Mouse (Mus musculus): ENCODE measurements around the gene A630076J17Rik.

Gene A630076J17Rik

DNA sequence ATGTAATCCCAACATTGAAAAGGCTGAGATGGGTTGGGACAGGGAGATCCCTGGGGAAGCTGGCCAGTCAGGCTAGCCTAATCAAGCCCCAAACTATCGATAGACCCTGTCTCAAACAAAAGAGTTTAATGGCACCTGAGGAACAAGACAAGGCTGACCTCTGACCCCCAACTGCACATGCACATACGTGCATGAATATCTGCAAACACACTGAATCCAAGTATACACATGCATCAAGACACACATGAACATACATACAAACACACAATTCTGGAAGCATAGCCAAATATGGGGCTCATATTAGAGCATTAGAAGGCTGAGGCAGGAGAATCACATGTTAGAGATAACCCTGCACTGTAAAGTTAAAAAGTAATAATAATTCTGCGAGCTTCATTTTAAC is 46.2 kb downstream of the A630076J17Rik start:
- DNase-seq (ENCODE audit: low read depth, low spot score): no peak

DNA sequence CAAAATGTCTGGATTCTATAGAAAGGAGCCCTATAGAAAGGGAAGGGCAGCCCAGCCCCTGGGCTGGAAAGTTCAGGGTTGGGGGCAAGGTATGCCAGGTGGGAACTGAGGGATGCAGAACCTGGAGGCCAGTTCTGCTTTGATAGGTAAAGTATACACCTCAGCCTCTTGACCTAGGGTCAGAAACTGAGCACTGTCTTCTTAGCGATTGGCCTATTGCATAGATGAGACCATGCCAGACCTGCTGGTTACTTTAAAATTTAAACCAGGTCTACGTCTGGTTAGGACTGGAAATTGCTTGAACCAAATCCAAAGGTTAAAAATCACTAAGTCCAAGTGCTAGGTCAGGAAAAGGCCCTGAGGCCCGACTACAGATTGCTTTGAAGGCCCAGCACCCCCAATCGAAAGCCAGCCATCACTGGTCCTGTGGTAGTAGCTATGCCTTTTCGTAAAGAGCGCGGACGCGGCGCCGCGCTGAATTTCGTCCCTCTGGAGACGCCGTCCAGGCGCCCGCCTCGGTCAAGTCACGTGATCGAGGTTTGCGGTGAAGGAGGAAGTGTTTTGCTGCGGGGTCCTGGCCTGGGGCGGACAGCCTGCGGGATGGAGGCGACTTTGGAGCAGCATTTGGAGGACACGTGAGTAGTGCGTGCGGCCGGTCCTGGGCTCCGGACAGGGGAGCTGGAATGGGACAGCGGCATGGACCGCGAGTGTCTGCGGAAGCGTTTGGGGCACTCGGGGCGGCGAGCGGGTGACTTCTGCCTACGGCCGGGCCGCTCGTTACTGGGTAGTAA is 48.3 kb downstream of the A630076J17Rik start, which contains the start of gene Lamtor5:
TSS of gene Lamtor5 (plus strand) at position 380 of the 791 bp plus-strand sequence.
- DNase-seq (ENCODE audit: low read depth, low spot score): peak; percentile 76
